Mouse (Mus musculus): Measurements from ENCODE around the gene Ano3.

The Ano3 gene

DNA sequence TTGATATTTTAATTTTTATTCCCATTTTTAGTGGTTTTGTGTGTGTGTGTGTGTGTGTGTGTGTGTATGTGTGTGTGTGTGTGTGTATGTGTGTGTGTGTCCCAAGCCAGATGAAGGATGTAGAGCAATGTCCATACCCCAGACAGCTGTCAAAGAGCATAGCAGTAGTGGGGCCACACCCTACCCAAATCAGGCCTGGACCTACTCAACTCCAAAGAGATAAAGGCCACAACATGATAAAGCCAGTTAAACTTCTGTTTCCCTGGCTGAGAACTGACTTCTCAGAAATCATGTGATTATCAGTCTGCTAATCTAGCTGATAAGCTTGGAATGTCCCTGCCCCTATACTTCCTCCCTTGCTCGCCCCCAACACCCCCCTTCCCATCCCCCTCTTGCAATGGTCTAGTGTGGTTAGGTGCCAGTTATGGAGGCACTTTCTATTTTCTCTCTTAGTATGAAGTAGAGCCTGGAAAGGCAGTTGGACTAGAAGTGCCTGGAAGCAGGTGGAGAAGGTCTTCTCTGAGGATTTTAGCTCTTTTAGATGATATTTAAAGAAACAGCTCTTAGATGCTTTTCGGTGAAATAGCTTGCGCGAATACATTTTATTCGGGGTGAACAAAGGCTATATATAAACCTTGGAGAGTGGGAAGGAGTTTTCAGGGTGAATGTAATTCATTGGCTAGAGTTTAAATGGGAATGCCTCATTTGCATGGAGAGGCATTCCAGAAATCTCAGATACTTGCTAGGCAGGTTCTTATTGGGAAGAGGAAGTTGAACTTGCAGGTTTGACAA is 144.2 kb downstream of the Ano3 start:
- CTCF ChIA-PET, result interaction anchor here (0.5 kb wide), 1 partner anchor 932 kb away, joined by 3 read pairs; no protein-coding TSS in a partner anchor

DNA sequence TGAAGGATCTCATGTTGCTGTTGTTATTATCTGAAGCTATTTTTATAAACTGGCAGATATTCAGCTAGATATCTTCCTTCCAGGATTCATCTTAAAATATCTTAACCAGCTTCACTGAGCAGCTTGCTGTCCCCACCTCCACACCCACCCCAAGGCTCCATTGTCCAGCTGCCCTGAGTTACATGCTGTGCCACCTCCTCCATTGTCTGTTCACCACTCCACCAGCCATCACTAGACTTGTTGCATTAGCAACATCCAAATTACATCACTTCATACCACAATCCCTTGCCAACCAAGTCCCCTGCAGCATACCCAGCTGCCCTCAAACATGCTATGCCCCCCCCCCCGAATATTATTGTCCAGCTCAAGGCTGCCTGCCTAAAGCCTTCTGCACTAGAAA is 154.8 kb downstream of the Ano3 start:
- CTCF ChIA-PET, result no interaction called here

DNA sequence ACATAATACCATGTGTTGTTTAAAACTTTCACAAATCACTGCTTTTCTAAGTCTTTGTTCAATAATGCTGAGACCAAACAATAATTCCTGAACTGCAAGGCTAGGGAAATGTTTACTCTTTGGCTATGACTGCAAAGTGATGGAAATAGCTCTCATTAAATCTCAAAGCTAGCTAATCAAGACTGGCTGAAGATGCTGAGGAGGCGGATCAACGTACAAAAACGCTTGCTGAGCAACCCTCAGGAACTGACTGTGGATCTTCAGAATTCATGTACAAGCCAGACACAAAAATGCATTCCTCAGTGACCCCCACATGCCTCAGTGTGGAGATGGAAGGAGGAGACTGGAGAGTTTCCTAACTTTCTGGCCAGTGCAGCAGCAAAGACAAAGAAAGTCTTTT is 155.3 kb downstream of the Ano3 start:
- CTCF ChIA-PET, result no interaction called here

DNA sequence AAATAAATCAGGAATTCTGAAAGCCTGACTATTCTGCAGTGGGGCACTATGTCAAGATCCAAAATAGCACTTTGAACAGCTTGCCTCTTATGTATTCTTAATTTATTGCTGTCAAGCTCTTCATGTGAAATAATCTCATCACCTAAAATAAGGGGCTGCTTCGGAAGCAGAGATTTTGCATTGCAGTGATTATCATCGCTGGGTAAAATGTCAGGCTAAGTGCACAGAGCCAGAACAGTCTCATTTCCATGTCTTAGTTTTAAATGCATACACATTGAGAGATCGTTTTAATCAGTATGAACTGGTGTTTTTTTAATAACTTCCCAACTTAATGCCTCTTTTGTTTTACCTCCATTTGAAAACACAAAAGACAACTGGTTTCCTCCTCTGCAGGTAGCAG is 163.3 kb downstream of the Ano3 start:
- CTCF ChIA-PET, result no interaction called here

DNA sequence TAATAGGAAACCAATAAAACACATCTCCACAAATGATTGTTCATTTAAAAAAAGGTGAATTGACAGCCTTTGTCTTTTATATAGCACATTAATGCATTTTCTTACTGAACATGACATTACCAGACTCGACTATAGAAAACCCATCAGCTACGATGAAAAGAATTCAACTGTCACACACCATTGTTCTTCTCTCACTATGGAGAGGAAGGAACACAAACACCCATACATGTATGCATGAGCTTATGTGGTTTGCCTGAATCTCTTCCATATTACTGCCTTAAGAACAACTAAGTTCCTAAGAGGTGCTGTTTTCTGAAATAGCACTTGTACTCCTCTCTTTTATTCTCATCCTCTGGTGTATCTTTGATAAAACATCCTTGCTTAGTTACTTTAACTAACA is 191.3 kb downstream of the Ano3 start:
- CTCF ChIA-PET, result no interaction called here

DNA sequence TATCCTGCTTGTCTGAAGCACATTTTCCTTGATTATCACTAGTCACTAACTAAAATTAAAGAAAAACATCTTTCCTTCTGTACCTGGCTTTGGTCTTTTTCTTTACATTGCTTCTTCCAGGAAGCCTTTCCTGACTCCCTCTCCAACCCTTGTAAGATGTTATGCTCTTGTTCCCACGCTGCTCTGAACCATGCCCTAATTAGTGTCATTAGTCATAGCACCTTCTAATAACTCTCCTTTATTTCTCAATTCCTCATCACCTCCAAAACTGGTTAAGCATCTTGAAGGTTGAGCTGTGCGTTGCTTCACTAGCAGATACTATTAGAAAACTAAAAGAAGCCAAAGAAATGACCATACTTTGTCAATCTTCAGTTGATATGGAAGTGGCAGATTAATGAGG is 193.2 kb downstream of the Ano3 start:
- CTCF ChIA-PET, result no interaction called here

DNA sequence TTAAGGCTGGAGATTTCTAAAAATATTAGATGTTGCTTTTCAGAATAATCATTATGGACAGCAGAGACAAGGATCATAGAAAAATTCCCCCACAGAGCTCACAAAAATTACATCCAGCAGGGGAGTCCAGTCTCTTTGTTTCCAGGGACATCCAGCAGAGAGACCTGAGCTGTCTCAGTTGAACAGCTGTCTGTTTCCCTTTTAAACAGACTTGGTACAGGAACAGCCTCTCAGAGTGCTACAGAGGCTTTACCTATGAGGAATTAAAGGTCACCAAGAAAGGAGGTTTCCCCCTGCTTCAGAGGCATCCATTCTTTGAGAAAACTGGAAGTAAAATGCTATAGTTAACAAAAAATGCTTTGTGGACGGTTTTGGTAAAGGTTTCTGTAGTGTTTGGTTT is 210.2 kb downstream of the Ano3 start:
- CTCF ChIA-PET, result no interaction called here

DNA sequence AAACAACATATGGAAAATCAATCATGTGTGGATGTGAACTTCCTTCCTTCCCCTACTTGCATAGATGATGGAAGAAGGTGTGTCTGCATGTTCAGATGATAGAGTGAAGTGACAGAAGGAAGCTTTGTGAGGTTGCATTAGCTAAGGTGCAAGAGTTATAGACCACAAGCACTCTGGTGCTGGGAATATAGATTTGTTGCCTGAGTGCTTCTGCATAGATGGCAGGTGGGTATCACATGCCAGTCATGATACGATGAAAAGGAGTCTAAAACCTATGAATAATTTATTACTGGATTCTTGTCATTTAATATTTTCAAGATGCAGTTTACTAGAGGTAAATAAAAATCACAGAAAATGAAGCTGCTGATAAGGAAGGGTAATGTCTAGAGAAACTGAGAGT is 210.9 kb downstream of the Ano3 start:
- CTCF ChIA-PET, result no interaction called here

DNA sequence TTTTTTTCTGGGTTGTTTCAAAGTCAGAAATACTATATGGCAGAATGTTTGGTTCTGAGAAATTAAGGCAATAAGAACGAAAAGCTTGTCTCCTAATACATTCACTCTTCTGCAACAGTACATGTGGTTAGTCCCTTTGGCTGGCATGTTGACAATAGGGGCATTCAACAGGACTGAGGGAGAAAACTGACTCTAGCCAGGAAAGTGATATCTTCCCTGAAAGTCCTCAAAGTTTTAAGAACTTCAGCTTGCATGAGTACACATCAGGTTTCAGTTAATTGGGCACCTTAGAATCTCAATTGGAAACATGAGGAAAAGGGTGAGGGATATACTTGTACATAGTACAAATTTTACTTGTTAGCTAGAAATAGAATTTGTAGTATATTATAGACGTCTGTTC is 212.7 kb downstream of the Ano3 start:
- CTCF ChIA-PET, result no interaction called here

DNA sequence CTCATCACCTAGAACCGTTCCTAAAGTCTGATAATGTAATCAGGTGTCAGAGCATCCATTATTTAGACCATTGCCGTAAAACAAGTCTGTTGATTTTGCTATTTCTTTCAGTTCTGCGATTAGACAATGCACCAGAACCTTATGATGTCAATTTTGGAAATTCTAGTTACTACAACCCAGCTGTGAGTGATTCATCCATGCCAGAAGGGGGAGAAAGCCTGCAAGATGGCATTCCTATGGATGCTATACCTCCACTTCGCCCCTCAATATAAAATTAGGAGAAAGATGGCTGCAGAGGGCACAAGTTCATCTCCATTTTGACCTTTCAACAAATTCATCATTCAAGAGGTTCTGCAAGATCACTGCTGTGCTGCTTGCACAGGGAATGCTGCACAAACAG is 213.5 kb downstream of the Ano3 start:
- CTCF ChIA-PET, result no interaction called here

DNA sequence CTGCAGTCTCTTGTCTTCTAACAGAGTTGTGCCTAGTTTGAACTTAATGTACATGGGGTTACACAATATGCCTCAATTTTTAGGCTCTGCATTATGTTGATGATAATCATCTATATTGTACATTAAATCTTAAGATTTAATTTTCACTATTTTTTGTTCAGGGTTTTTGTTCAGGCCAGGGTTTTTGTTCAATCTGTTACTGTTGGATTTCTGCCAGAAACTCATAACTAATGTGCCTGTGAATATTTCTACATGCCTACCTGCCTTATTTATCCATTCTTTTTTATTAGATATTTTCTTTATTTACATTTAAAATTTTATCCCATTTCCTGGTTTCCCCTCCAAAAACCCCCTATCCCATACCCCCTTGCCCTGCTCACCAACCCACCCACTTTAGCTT is 224.6 kb downstream of the Ano3 start:
- CTCF ChIA-PET, result no interaction called here

DNA sequence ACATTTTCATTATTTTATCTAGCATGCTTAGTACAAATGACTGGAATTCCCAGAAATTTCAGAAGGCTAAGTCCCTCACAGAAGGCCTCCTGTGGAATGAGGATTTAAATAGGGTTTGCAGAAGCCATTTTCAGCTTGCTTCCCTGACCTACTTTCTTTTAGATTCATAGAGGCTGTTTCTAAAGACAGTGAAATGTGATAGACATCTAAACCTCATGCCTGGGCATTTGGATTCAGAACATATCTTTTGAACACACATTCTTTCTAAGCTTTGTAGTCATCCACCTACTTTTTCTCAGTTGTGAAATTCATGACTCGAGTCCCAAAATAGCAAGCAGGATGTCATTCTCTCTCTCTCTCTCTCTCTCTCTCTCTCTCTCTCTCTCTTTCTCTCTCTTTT is 228.5 kb downstream of the Ano3 start:
- CTCF ChIA-PET, result no interaction called here

DNA sequence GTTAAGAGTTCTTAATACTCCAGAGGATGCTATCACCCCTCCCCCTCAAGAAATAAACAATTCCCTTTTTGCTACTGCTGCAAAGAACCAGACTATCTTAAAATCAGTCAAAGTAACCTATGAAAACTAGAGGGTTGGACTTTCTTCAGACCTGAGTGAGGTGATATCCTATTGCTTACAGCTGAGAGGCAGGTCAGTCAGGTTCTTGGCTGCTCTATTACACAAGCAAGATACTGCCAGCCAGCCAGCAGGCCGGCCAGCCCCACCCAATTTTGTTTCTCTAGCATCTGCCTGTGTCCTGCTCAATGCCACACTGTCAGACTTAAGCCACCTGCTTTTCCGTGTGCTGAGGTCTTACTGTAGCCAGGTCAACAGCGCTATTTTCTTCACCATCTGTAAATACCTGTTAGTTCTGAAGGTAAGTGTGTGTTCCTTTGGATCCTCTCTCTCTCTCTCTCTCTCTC is 229.4 kb downstream of the Ano3 start, which contains the start of gene Muc15:
Gene Muc15 (plus strand): TSS at position 51 of the 464 bp plus-strand sequence.
- CTCF ChIA-PET, result no interaction called here

DNA sequence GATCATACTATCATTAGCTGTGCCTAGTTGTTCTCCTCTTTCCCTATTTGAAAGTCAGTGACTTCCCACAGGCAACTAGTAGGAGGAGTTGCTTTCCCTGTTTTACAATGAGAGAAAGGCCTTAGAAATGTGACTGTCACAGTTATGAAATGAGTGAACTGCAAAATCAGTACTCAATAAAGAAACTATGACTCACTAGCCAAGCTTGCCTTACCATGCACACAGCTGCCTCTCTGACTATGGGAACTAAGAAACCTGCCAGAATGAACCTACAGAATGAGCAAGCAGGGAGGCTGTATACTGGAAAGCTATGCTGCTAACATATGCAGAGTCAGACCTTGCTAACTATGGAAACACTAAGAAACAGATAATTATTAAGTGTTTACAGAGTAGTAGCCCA is 231.7 kb downstream of the Ano3 start:
- CTCF ChIA-PET, result no interaction called here

DNA sequence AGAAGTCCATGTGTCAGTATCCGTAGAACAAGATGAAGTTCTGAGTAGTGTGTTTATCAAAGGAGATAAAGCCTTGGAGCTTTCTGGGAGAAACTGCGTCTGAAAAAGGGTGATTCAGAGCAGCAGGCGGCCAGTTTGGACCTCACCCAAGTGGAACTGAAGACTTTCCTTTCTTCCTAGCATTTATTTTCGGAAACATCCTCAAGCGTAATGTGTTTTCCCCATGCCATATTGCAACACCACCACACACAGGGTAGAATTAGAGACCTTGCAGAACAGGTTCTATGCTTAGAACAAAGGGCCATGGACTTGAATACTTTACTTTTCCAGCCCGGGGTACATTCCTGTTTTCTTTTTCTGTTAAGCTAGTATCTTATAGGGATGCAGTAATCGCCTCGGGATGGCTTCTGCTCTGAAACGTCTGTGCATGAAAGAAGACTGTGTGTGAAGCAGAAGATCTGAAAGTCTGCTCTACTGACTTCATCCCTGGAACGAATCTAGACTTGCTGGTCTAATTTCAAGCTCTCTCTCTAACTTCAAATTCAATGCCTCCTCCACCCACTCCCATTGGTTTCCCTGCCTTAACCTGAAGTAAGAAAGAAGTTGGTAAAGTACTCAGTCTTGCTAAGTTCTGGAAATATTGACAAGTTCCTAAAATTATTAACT is 240.5 kb downstream of the Ano3 start:
- CTCF ChIA-PET, result no interaction called here

DNA sequence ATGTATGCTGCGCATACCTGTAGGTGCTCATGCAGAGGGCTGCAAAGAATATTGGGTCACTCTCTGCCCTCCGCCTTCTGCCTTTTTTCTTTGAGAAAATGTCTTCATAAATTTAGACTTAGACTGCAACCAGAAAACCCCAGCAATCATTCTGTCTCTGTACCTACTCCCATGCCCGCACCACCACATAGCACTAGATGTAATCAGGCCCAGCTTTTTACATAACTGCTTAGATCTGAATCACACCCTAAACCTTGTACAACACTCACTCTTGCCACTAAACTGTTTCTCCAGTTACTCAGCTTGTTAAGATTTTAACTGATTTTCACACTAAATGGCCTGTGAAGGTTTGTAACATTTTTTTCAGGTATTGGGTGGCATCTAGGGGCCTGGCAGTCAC is 241.3 kb downstream of the Ano3 start:
- CTCF ChIA-PET, result no interaction called here

DNA sequence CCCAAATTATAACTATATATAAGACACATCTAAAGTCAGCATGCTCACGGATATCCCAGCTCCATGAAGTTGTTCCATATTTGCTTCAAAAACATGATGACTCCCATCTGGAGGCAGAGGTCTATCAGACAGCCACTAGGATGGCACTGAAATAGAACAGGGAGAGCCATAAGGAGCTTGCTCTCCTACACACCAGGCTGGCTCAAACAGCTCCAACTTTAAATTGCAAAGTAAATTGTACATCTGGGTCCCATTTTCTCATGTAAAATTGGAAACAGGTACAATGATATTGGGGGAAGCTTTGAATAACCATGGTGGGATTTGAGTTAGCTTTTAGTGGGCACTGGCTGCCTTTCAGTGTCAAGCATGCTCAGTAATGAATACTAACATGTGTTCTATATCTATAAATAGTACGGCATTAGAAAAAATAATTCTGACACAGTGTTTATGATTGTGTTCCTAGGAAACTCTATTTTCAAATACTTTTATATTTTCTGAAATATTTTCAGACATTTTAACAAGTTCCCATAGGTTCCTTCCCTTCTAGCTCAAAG is 279.6 kb downstream of the Ano3 start:
- CTCF ChIA-PET, result no interaction called here

DNA sequence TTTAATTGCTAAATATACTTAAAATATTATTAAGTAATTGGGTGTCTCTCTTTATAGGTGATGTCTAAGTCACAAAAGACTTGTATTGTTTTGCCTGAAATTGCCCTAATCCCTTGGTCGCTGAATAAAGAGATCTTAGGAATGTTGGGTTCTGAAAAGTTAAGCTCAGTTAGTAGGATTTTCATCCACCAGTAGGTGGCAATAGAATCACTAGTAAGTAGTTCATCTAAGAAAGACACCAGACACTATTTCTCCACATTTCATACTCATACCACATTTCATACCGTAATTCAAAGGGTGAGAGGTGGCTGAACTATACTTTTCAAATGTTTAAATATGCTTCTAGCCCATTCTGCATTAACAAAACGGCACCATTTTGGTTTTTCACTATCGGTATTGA is 287.4 kb downstream of the Ano3 start:
- CTCF ChIA-PET, result no interaction called here

DNA sequence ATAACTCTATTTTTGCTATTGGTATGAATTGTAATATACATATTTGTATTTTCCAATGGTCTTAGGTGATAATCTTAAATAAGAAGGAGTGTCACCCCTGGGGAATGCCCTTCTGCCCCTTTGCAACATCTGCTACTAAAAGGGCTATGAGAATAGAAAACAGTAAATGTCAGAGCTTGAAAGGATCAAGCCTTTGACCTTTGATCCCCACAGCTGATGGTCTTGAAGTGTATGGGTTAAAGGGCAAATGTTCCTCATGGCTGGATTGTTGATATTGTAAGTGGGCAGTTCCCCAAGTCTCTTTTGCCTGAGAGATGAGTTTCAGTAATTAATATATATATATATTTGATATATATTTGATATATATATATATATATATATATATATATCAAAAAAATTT is 305.9 kb downstream of the Ano3 start:
- CTCF ChIA-PET, result no interaction called here

DNA sequence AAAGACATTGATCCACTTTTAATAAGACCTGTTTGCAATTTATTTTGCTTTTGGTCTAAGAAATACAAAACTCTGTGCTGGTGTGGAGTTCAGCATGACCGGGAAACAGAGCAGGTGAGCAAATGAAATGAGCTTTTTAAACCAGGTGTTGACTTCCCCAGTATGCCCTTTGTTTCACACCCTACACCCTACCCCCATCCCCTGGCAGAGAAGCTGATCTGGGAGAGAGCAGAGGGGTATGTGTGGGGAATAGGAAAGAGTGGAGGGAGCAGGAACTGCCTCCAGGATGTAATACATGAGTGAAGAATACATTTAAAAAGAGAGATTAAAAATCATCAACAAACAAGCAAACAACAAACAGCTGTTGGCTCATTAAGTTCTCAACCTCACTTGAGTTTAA is 306.4 kb downstream of the Ano3 start:
- CTCF ChIA-PET, result no interaction called here
